Mouse (Mus musculus): Measurements from ENCODE around the gene Hrh1. TPM values are rescaled to one million over a fixed set of nuclear protein-coding genes. Genes with fewer than 3 reads are reported as not detected.
A peak's percentile ranks its signal among the peaks of the same experiment; 100 is the strongest.

Hrh1 gene
- polyA plus RNA-seq, 1 experiment, result 0.55 TPM

DNA sequence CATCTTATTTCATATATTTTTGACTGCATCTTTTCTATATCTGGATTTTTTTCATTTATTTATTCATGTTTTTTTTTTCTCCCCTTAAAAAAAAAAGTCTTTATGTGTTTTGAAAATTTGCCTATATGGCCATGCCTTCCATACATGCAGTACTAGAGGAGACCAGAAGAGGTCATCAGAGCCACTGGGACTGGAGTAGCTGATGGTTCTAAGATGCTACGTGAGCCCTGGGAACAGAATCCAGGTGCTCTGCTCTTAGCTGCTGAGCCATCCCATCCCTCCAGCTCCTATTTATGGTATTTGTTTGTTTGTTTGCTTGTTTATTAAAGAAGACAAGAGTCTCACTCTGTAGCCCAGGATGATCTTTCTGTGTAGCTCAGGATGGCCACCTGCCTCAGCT lies 8.9 kb downstream of the Hrh1 start:
- Histone ChIP-seq H3K27me3 (ENCODE audit: control insufficient read depth, insufficient read depth, insufficient read length) (no peaks in the 10 kb centered on the region), H3K4me3 (ENCODE audit: insufficient read depth, poor library complexity, severe bottlenecking) (no peak overlapping the region), H3K79me2 (ENCODE audit: control insufficient read depth, insufficient read depth) (no peaks in the 10 kb centered on the region), H3ac (ENCODE audit: control insufficient read depth, insufficient read length, low read depth) (no peak overlapping the region), H3K36me3 (ENCODE audit: control insufficient read depth, insufficient read depth) (no peaks in the 10 kb centered on the region), H3K79me3 (ENCODE audit: low read depth) (no peaks in the 10 kb centered on the region)
- TF ChIP-seq CEBPB (IDR thresholded peaks at IDR 0.05; ENCODE audit: low read depth) (no peak), MYOD1 (IDR thresholded peaks at IDR 0.05; ENCODE audit: control insufficient read depth, insufficient read length, low read depth) (no peak), CTCF (IDR thresholded peaks at IDR 0.05; ENCODE audit: control insufficient read depth, insufficient read depth, insufficient read length) (no peak), USF1 (IDR thresholded peaks at IDR 0.05; ENCODE audit: low read depth) (no peak), MYOG (IDR thresholded peaks at IDR 0.05; ENCODE audit: control insufficient read depth, extremely low read depth, insufficient read length) (no peak), MAX (IDR thresholded peaks at IDR 0.05) (no peak)

DNA sequence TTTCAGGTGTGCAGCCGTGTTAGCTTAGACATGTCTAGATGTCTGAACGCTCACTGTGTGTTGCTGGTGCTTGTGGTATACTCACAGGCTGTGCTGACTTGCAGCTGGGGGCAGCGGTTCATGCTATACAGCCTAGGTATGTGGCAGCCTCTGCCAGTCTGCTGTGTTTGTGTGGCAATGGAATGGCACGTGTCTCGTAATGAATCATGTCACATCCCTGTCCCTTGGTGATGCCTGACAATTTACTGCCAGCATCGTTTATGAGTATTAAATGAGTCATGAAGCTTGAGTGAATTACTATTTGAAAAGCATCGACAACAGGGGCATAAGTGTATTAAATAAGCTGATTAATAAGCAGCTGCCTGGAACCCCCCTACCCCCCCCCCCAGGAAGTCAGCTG lies 9.3 kb downstream of the Hrh1 start:
- Histone ChIP-seq H3K36me3 (ENCODE audit: control insufficient read depth, insufficient read depth) (no peaks in the 10 kb centered on the region), H3K79me2 (ENCODE audit: control insufficient read depth, insufficient read depth) (no peaks in the 10 kb centered on the region), H3K4me3 (ENCODE audit: insufficient read depth, poor library complexity, severe bottlenecking) (no peak overlapping the region), H3K27me3 (ENCODE audit: control insufficient read depth, insufficient read depth, insufficient read length) (no peaks in the 10 kb centered on the region), H3ac (ENCODE audit: control insufficient read depth, insufficient read length, low read depth) (no peak overlapping the region), H3K79me3 (ENCODE audit: low read depth) (no peaks in the 10 kb centered on the region)
- TF ChIP-seq MYOD1 (IDR thresholded peaks at IDR 0.05; ENCODE audit: control insufficient read depth, insufficient read length, low read depth) (peak; percentile 65), USF1 (IDR thresholded peaks at IDR 0.05; ENCODE audit: low read depth) (peak; percentile 64), CTCF (IDR thresholded peaks at IDR 0.05; ENCODE audit: control insufficient read depth, insufficient read depth, insufficient read length) (no peak), MYOG (IDR thresholded peaks at IDR 0.05; ENCODE audit: control insufficient read depth, extremely low read depth, insufficient read length) (no peak), CEBPB (IDR thresholded peaks at IDR 0.05; ENCODE audit: low read depth) (peak; percentile 80), MAX (IDR thresholded peaks at IDR 0.05) (peak; percentile 80), FOSL1 (IDR thresholded peaks at IDR 0.05; ENCODE audit: insufficient read depth, low read length, poor library complexity, severe bottlenecking) (peak; percentile 76)

DNA sequence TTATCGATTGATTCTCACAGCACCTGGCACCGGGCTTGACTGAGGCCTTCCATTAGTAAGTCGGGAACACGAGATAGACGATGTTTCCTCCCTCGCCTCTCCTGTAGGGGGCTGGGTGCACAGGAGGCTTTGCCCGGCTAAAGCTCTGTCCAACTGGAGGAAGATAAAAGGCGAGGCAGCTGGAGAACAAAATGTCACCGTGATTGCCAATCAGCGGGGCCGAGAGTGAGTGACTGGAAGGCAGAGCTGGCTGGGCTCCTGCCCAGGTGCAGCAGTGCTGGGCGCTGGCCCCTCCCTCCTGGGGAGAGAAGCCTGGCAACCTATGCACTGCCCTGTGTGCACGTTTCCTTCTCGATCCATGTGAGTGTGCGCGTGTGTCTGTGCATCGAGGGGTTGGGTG lies 10.5 kb downstream of the Hrh1 start:
- no peaks in the 10 kb centered on the region for H3K79me3 ChIP-seq (ENCODE audit: low read depth)
- TF ChIP-seq MYOG (IDR thresholded peaks at IDR 0.05; ENCODE audit: control insufficient read depth, extremely low read depth, insufficient read length) (no peak), MAX (IDR thresholded peaks at IDR 0.05) (no peak), CTCF (IDR thresholded peaks at IDR 0.05; ENCODE audit: control insufficient read depth, insufficient read depth, insufficient read length) (no peak), USF1 (IDR thresholded peaks at IDR 0.05; ENCODE audit: low read depth) (no peak), MYOD1 (IDR thresholded peaks at IDR 0.05; ENCODE audit: control insufficient read depth, insufficient read length, low read depth) (no peak), FOSL1 (IDR thresholded peaks at IDR 0.05; ENCODE audit: insufficient read depth, low read length, poor library complexity, severe bottlenecking) (no peak), CEBPB (IDR thresholded peaks at IDR 0.05; ENCODE audit: low read depth) (no peak)
- no peaks in the 10 kb centered on the region for H3K36me3 ChIP-seq (ENCODE audit: control insufficient read depth, insufficient read depth)
- no peak overlapping the region for H3ac ChIP-seq (ENCODE audit: control insufficient read depth, insufficient read length, low read depth)
- H3K27me3 ChIP-seq (ENCODE audit: control insufficient read depth, insufficient read depth, insufficient read length), result no peaks in the 10 kb centered on the region
- no peak overlapping the region for H3K4me3 ChIP-seq (ENCODE audit: insufficient read depth, poor library complexity, severe bottlenecking)
- no peaks in the 10 kb centered on the region for H3K79me2 ChIP-seq (ENCODE audit: control insufficient read depth, insufficient read depth)

DNA sequence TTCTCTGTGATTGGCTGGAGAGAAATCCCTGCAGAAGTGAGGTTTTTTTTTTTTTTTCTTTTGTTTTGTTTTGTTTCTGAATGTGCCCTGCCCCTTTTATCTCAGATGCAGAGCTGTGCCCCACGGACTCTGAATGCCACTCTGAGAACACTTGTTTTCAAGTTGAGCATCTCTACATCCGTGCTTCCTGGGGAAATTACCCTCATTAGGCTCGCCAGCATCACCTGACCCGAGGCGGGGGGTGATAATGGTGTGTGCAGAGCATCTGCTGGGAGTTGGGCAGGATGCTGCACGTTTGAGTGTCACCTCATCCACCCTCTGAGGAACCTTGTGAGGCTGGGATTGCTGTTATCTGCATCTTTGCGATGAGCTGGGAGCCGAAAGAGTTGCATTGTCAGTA lies 14.2 kb downstream of the Hrh1 start:
- Histone ChIP-seq H3K79me2 (ENCODE audit: control insufficient read depth, insufficient read depth) (no peaks in the 10 kb centered on the region), H3ac (ENCODE audit: control insufficient read depth, insufficient read length, low read depth) (no peak overlapping the region), H3K4me3 (ENCODE audit: insufficient read depth, poor library complexity, severe bottlenecking) (no peak overlapping the region), H3K27me3 (ENCODE audit: control insufficient read depth, insufficient read depth, insufficient read length) (no peaks in the 10 kb centered on the region), H3K79me3 (ENCODE audit: low read depth) (no peaks in the 10 kb centered on the region), H3K36me3 (ENCODE audit: control insufficient read depth, insufficient read depth) (no peaks in the 10 kb centered on the region)
- TF ChIP-seq FOSL1 (IDR thresholded peaks at IDR 0.05; ENCODE audit: insufficient read depth, low read length, poor library complexity, severe bottlenecking) (no peak), MYOG (IDR thresholded peaks at IDR 0.05; ENCODE audit: control insufficient read depth, extremely low read depth, insufficient read length) (no peak), CTCF (IDR thresholded peaks at IDR 0.05; ENCODE audit: control insufficient read depth, insufficient read depth, insufficient read length) (no peak), MYOD1 (IDR thresholded peaks at IDR 0.05; ENCODE audit: control insufficient read depth, insufficient read length, low read depth) (no peak), USF1 (IDR thresholded peaks at IDR 0.05; ENCODE audit: low read depth) (no peak), MAX (IDR thresholded peaks at IDR 0.05) (no peak), CEBPB (IDR thresholded peaks at IDR 0.05; ENCODE audit: low read depth) (no peak)

DNA sequence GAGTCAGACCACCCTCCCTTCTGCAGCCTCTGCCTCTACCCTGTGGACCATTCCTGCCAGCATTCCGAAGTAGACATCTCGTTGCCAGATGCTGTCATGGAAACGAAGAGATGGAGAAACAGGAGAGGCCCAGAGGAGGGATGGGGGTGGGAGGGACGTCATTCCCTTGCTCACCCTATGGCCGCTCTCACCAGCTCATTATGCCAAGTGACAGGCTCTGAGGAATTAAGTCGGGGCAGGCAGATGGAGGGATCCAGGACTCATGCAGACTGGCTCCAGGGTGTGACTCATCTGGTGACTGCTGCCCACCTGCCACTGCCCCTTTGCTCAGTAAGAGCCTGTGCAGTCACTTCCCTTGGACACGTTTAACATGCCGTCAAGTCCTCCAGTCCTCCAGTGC lies 16.8 kb downstream of the Hrh1 start:
- TF ChIP-seq FOSL1 (IDR thresholded peaks at IDR 0.05; ENCODE audit: insufficient read depth, low read length, poor library complexity, severe bottlenecking), result peak; percentile 20
- TF ChIP-seq CTCF (IDR thresholded peaks at IDR 0.05; ENCODE audit: control insufficient read depth, insufficient read depth, insufficient read length), result no peak
- TF ChIP-seq MYOG (IDR thresholded peaks at IDR 0.05; ENCODE audit: control insufficient read depth, extremely low read depth, insufficient read length), result no peak
- TF ChIP-seq CEBPB (IDR thresholded peaks at IDR 0.05; ENCODE audit: low read depth), result no peak
- TF ChIP-seq MYOD1 (IDR thresholded peaks at IDR 0.05; ENCODE audit: control insufficient read depth, insufficient read length, low read depth), result peak; percentile 93
- H3ac ChIP-seq (ENCODE audit: control insufficient read depth, insufficient read length, low read depth), result no peak overlapping the region
- no peaks in the 10 kb centered on the region for H3K36me3 ChIP-seq (ENCODE audit: control insufficient read depth, insufficient read depth)
- H3K27me3 ChIP-seq (ENCODE audit: control insufficient read depth, insufficient read depth, insufficient read length), result no peaks in the 10 kb centered on the region
- no peaks in the 10 kb centered on the region for H3K79me3 ChIP-seq (ENCODE audit: low read depth)
- no peak overlapping the region for H3K4me3 ChIP-seq (ENCODE audit: insufficient read depth, poor library complexity, severe bottlenecking)
- no peaks in the 10 kb centered on the region for H3K79me2 ChIP-seq (ENCODE audit: control insufficient read depth, insufficient read depth)

DNA sequence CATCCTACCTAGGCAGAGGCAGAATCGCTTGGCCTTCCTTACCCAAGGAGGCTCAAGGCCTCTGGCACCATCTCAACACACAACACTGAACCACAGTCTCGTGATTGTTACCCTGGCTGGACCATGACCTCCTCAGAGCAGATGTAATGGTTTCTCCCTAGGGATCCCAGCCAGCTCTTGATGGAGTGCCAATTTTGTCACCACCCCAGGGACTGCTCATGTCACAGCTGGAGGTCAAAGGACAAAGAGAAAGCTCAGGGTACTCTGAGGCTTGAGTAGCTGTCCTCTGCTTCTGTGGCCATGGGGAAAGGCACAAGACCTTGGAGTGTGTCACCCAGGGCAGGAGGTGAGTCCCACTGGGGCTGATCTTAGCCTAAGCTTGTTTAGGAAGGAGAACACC lies 20.3 kb downstream of the Hrh1 start:
- H3K4me3 ChIP-seq (ENCODE audit: insufficient read depth, poor library complexity, severe bottlenecking), result no peak overlapping the region
- H3K27me3 ChIP-seq (ENCODE audit: control insufficient read depth, insufficient read depth, insufficient read length), result no peaks in the 10 kb centered on the region
- H3K36me3 ChIP-seq (ENCODE audit: control insufficient read depth, insufficient read depth), result no peaks in the 10 kb centered on the region
- TF ChIP-seq CEBPB (IDR thresholded peaks at IDR 0.05; ENCODE audit: low read depth), result no peak
- TF ChIP-seq FOSL1 (IDR thresholded peaks at IDR 0.05; ENCODE audit: insufficient read depth, low read length, poor library complexity, severe bottlenecking), result no peak
- TF ChIP-seq MAX (IDR thresholded peaks at IDR 0.05), result no peak
- no peak for TF ChIP-seq USF1 (IDR thresholded peaks at IDR 0.05; ENCODE audit: low read depth)
- TF ChIP-seq MYOG (IDR thresholded peaks at IDR 0.05; ENCODE audit: control insufficient read depth, extremely low read depth, insufficient read length), result no peak
- no peak for TF ChIP-seq MYOD1 (IDR thresholded peaks at IDR 0.05; ENCODE audit: control insufficient read depth, insufficient read length, low read depth)
- no peak for TF ChIP-seq CTCF (IDR thresholded peaks at IDR 0.05; ENCODE audit: control insufficient read depth, insufficient read depth, insufficient read length)
- no peaks in the 10 kb centered on the region for H3K79me3 ChIP-seq (ENCODE audit: low read depth)
- H3ac ChIP-seq (ENCODE audit: control insufficient read depth, insufficient read length, low read depth), result no peak overlapping the region
- H3K79me2 ChIP-seq (ENCODE audit: control insufficient read depth, insufficient read depth), result no peaks in the 10 kb centered on the region

All from C2C12 (cell line).